Mouse (Mus musculus): ENCODE data around the gene Tmigd3. TPM values are rescaled to one million over a fixed set of nuclear protein-coding genes. Genes with fewer than 3 reads are reported as not detected.

The Tmigd3 gene
- 0.43 TPM in 1 of 2 replicates, not detected in the other for polyA plus RNA-seq (2016; fragmentation: Nextera tagmentation; extraction: Ambion mirVana)

DNA sequence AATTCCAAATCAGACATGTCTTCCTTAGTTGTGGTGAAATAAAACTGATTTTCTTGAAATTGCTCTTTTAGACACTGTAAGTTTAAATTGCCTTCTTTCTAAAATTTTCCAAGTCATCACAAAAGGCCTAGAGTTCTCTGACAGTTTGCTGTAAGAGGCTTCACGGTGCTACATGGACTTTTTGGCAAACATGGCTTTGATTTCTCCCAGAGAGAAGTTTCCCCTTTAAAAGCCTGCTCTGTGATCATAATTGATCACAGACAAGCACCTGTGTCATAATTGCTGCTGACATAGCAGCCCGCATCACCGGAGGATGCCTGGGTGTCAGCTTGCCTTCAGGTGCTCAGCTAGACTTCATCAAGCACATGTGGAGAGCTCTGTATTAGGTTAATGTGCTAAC, at the start of gene Tmigd3, which contains the start of gene Adora3:
Tmigd3 (plus strand) TSS at position 346 of the 400 bp plus-strand sequence.
Adora3 (plus strand) TSS at position 301 of the 400 bp plus-strand sequence.
- Histone ChIP-seq H3K9me3 (no peaks in the 10 kb centered on the region), H3K27me3 (no peaks in the 10 kb centered on the region), H3K27ac (no peak within 1 kb of the TSS), H3K4me3 (replicated peaks) (no peak within 1 kb of the TSS), H3K36me3 (no peaks in the 10 kb centered on the region), H3K4me2 (no peak within 1 kb of the TSS), H3K9ac (replicated peaks) (no peak within 1 kb of the TSS), H3K4me1 (replicated peaks) (peaks cover 6% of the 10 kb centered on the region; the same call in 1 of the 2 replicates)
- ATAC-seq (ENCODE audit: insufficient number of reproducible peaks, insufficient read depth, low FRiP score, low TSS enrichment, low read depth) = no peak
- 25% methylated on average over 3 of the region's 3 CpGs for WGBS

DNA sequence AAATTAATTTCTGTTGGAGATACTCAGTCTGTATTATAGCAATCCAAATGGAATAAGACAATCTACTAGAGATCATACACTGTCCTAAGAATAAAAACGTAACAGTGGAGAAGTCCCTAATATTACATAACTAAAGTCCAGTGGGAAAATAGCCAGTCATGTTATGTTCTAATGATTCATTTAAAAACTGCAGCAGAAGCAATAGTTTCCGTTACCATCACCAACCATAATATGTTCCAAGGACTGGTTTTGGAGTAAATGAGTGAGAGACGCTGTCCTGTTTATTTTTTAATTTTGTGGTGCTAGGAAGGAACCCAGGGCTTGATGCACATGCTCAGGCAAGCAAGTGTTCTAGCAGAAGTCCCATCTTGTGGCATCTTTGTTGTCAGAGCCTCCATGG, 49.2 kb upstream of the Tmigd3 start:
- H3K27me3 ChIP-seq = no peaks in the 10 kb centered on the region
- no peaks in the 10 kb centered on the region for H3K9me3 ChIP-seq
- 89% methylated on average over 3 of the region's 3 CpGs for WGBS
- no peak overlapping the region for H3K4me2 ChIP-seq
- no peak overlapping the region for H3K27ac ChIP-seq
- ATAC-seq (ENCODE audit: insufficient number of reproducible peaks, insufficient read depth, low FRiP score, low TSS enrichment, low read depth) = no peak
- no peak overlapping the region for H3K9ac ChIP-seq (replicated peaks)
- H3K4me1 ChIP-seq (replicated peaks) = 0 out of 2 replicates have a peak, but pooled peaks cover 2% of the 10 kb centered on the region
- H3K4me3 ChIP-seq (replicated peaks) = no peak overlapping the region
- H3K36me3 ChIP-seq = no peaks in the 10 kb centered on the region

DNA sequence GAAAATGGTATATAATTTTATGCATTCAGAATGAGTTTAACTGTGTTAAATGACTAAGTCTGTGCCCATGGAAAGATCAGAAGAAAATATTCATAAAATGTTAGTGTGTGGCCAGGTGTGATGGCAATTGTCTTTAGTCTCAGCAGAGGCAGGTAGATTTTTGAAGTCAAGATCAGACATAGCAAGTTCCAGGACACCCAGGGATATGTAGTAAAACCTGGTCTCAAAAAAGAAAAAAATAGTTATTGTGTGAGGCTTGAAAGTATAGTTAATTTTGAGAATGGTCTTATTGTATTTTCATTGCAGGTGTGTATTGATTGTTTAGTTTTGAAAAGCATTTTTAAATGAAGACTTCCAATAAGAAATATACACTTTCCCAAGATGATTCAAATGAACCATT, 47.1 kb upstream of the Tmigd3 start:
- H3K4me1 ChIP-seq (replicated peaks) = 0 out of 2 replicates have a peak, but pooled peaks cover 2% of the 10 kb centered on the region
- no peak overlapping the region for H3K27ac ChIP-seq
- no peaks in the 10 kb centered on the region for H3K9me3 ChIP-seq
- no peak overlapping the region for H3K4me3 ChIP-seq (replicated peaks)
- H3K27me3 ChIP-seq = no peaks in the 10 kb centered on the region
- no peak overlapping the region for H3K4me2 ChIP-seq
- H3K36me3 ChIP-seq = no peaks in the 10 kb centered on the region
- no peak for ATAC-seq (ENCODE audit: insufficient number of reproducible peaks, insufficient read depth, low FRiP score, low TSS enrichment, low read depth)
- H3K9ac ChIP-seq (replicated peaks) = no peak overlapping the region

DNA sequence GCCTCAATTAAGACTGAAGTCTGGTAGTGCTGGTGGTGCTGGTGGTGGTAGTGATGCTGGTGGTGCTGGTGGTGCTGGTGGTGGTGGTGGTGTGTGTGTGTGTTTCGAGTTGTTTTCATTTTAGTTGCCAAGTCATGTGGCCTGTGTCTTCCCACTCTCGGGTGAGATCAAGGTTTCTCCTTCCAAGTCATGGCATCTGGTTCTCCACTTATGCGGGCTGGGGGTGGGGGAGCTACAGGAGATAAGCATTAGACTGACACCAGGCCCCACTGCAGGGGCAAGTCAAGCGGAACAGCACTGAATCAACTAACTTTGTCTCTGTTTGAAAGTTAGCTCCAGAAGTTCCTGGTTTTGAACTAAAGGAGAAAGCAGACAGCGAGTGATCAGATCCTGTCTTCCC, 46.6 kb upstream of the Tmigd3 start:
- Histone ChIP-seq H3K27me3 (no peaks in the 10 kb centered on the region), H3K4me1 (replicated peaks) (0 out of 2 replicates have a peak, but pooled peaks cover 2% of the 10 kb centered on the region), H3K4me3 (replicated peaks) (no peak overlapping the region), H3K9ac (replicated peaks) (no peak overlapping the region), H3K4me2 (no peak overlapping the region), H3K27ac (no peak overlapping the region), H3K9me3 (no peaks in the 10 kb centered on the region), H3K36me3 (no peaks in the 10 kb centered on the region)
- no peak for ATAC-seq (ENCODE audit: insufficient number of reproducible peaks, insufficient read depth, low FRiP score, low TSS enrichment, low read depth)
- WGBS = 49% methylated on average over 5 of the region's 5 CpGs

DNA sequence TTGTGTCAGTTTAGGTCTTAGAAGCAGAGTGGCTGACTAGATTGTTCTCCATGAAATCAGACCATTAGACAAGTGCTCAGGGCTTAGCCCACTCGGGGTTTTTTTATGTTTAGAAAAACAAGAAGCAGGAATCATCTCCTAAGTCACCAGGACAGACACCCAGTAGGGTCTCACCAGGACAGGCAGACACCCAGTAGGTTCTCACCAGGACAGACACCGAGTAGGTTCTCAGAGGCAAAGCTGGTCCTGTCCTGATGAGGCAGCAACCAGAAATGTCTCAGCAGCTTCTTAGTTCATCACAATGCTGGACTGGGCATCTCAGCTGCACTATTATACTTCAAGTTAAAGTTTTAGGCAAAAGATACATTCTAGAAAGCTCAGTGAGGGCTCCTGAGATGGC, 46.0 kb upstream of the Tmigd3 start:
- H3K36me3 ChIP-seq = no peaks in the 10 kb centered on the region
- no peak overlapping the region for H3K4me2 ChIP-seq
- 0 out of 2 replicates have a peak, but pooled peaks cover 2% of the 10 kb centered on the region for H3K4me1 ChIP-seq (replicated peaks)
- 52% methylated on average over 2 of the region's 2 CpGs for WGBS
- ATAC-seq (ENCODE audit: insufficient number of reproducible peaks, insufficient read depth, low FRiP score, low TSS enrichment, low read depth) = no peak
- H3K4me3 ChIP-seq (replicated peaks) = no peak overlapping the region
- H3K27ac ChIP-seq = no peak overlapping the region
- no peak overlapping the region for H3K9ac ChIP-seq (replicated peaks)
- H3K27me3 ChIP-seq = no peaks in the 10 kb centered on the region
- no peaks in the 10 kb centered on the region for H3K9me3 ChIP-seq

DNA sequence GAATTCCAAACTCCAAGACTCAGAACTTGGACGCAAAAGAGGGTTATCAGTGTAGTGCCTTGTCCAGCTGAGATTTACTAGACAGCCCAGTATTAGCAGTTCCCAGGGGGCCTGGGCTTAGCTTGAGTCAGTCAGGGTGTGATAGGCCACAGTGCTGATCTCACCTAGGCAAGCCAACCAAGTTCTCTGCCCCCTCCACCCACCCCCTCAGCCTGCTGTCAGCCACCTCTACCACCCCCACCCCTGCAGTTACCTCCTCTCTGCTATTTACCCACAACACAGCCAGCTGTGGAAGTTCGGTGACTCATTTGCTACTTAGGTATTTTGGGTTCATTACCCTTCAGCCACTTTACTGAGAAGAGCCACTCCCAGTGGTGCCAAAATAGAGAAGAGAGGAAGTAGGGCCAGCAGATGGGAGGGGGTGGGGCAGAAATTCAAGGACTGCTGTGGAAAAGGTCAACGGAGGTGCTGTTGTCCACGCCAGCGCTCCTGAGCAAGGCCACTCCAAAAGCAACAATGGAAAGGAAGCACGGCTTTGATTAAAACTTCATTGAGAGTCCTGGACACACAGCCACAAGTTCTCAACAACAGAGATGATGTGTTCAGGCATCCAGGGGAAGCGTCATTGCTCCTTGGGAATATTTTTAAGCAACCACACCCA, 45.1 kb upstream of the Tmigd3 start:
- Histone ChIP-seq H3K36me3 (no peaks in the 10 kb centered on the region), H3K9ac (replicated peaks) (no peak overlapping the region), H3K4me2 (no peak overlapping the region), H3K27me3 (no peaks in the 10 kb centered on the region), H3K27ac (no peak overlapping the region), H3K4me3 (replicated peaks) (no peak overlapping the region), H3K9me3 (no peaks in the 10 kb centered on the region), H3K4me1 (replicated peaks) (0 out of 2 replicates have a peak, but pooled peaks cover 2% of the 10 kb centered on the region)
- ATAC-seq (ENCODE audit: insufficient number of reproducible peaks, insufficient read depth, low FRiP score, low TSS enrichment, low read depth) = no peak
- 60% methylated on average over 7 of the region's 7 CpGs for WGBS

DNA sequence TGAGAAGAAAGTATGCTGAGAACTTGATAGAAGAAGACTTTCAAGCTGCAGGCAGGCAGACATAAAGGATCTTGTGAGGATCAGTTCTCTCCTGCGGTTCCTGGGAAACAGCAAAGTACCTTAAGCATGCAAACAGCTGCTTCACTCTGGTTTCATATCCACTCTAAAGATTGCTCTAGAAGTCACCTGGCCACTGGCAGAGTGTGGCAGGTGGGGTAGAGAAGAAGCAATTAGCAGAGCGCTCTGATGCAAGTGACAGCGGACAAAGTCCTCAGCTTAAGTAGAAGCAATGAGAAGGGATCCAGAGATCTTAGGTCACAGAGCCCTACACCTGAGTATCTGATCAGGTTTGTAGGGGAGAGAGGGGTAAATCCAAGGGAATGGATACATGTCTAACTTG, 39.1 kb upstream of the Tmigd3 start:
- Histone ChIP-seq H3K36me3 (no peaks in the 10 kb centered on the region), H3K27me3 (no peaks in the 10 kb centered on the region), H3K4me3 (replicated peaks) (no peak overlapping the region), H3K9ac (replicated peaks) (no peak overlapping the region), H3K9me3 (no peaks in the 10 kb centered on the region), H3K4me2 (no peak overlapping the region), H3K4me1 (replicated peaks) (no peaks in the 10 kb centered on the region), H3K27ac (no peak overlapping the region)
- whole genome bisulfite sequencing = 96% methylated on average over 3 of the region's 3 CpGs
- no peak for ATAC-seq (ENCODE audit: insufficient number of reproducible peaks, insufficient read depth, low FRiP score, low TSS enrichment, low read depth)

DNA sequence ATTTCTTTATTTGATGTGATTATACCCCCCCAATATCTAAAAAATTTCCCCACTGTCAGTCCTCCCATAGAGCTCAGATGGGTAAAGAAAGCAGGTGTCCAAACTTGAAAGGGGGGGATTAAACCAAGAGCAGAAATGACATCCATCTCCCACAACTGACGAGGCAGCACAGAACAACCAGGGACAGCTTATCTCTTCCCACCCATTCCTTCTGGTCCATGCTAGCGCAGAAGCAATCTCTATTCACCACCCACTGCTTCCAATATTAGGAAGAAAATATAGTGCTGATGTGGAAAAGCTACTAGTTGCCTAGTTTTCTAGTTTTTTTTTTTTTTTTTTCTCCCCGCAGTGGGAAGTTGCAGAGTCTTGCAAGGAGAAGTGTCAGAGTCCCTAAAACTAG, 34.8 kb upstream of the Tmigd3 start:
- Histone ChIP-seq H3K9me3 (no peaks in the 10 kb centered on the region), H3K4me1 (replicated peaks) (no peaks in the 10 kb centered on the region), H3K27ac (no peak overlapping the region), H3K4me2 (no peak overlapping the region), H3K9ac (replicated peaks) (no peak overlapping the region), H3K36me3 (no peaks in the 10 kb centered on the region), H3K27me3 (no peaks in the 10 kb centered on the region), H3K4me3 (replicated peaks) (no peak overlapping the region)
- 72% methylated on average over 3 of the region's 3 CpGs for WGBS
- ATAC-seq (ENCODE audit: insufficient number of reproducible peaks, insufficient read depth, low FRiP score, low TSS enrichment, low read depth) = no peak

DNA sequence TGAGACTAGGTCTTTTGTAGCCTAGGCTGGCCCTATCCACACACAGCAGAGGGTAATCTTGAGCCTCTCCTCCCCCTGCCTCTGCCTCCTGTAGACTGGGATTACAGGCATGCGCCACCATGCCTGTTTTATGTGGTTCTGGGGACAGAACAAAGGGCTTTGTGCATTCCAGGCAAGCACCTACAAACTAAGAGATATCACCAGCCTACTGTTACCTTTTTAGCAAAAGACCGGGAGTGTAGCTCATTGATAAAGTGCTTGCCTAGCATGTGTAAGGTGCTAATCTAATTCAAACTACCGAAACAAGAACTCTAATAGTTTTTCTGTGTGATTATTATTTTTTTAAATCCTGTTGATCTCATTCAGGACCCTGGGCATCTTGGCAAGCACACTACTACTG, 33.8 kb upstream of the Tmigd3 start:
- H3K4me2 ChIP-seq = no peak overlapping the region
- H3K4me3 ChIP-seq (replicated peaks) = no peak overlapping the region
- no peak overlapping the region for H3K27ac ChIP-seq
- no peaks in the 10 kb centered on the region for H3K27me3 ChIP-seq
- ATAC-seq (ENCODE audit: insufficient number of reproducible peaks, insufficient read depth, low FRiP score, low TSS enrichment, low read depth) = no peak
- H3K9me3 ChIP-seq = no peaks in the 10 kb centered on the region
- no peaks in the 10 kb centered on the region for H3K36me3 ChIP-seq
- H3K4me1 ChIP-seq (replicated peaks) = no peaks in the 10 kb centered on the region
- 83% methylated on average over 3 of the region's 3 CpGs for WGBS
- no peak overlapping the region for H3K9ac ChIP-seq (replicated peaks)

DNA sequence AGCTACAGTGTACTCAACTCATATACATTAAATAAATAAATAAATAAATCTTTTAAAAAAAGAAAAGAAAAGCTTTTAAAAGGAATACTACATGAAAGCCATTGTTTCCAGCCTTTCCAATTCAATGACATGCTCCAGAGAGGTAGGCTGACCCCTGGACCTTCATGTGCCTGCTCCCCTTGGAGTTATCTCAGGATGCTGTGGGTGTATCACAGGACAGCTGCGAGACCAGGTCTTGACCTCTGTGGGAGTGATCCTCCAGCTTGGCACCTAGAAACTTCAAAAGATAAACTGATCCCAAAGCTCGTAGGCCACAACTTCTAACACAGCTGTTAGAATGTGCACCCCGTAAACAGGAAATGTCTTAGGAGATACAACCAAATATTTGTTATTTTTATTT, 32.0 kb upstream of the Tmigd3 start:
- Histone ChIP-seq H3K27ac (no peak overlapping the region), H3K27me3 (no peaks in the 10 kb centered on the region), H3K4me2 (no peak overlapping the region), H3K36me3 (no peaks in the 10 kb centered on the region), H3K9me3 (no peaks in the 10 kb centered on the region), H3K4me1 (replicated peaks) (no peaks in the 10 kb centered on the region), H3K4me3 (replicated peaks) (no peak overlapping the region), H3K9ac (replicated peaks) (no peak overlapping the region)
- 76% methylated on average over 3 of the region's 3 CpGs for WGBS
- no peak for ATAC-seq (ENCODE audit: insufficient number of reproducible peaks, insufficient read depth, low FRiP score, low TSS enrichment, low read depth)

DNA sequence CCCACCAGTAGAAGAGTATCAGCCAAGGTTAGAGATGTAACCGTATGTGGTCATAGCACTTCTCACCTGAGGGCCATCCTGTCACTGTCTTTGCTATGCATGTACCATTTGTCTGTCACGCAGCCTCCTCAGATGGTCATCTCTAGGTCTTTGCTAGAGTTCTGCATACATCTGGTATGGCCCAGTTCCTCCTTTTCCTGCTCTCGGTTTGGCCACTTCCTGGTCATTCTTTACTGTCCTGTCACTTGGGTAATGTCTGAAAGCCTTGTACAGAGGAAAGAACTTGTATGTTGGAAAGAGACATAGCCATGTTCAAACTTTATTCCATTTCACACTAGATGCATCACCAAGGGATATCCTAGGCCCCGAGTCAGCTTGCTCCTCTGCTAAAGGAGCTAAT, 30.9 kb upstream of the Tmigd3 start:
- H3K4me1 ChIP-seq (replicated peaks) = no peaks in the 10 kb centered on the region
- H3K27me3 ChIP-seq = no peaks in the 10 kb centered on the region
- H3K4me3 ChIP-seq (replicated peaks) = no peak overlapping the region
- no peak overlapping the region for H3K4me2 ChIP-seq
- no peak overlapping the region for H3K9ac ChIP-seq (replicated peaks)
- 86% methylated on average over 4 of the region's 4 CpGs for WGBS
- no peak overlapping the region for H3K27ac ChIP-seq
- ATAC-seq (ENCODE audit: insufficient number of reproducible peaks, insufficient read depth, low FRiP score, low TSS enrichment, low read depth) = no peak
- no peaks in the 10 kb centered on the region for H3K9me3 ChIP-seq
- H3K36me3 ChIP-seq = no peaks in the 10 kb centered on the region

Measured in limb, embryonic 12.5 days (tissue).